Mouse (Mus musculus): Measurements from ENCODE around the gene Nsun7.

Nsun7 gene

GRCm38 (mm10) chr5:66337025-66337968, 77.6 kb downstream of the Nsun7 start:
- peak; percentile 18 for DNase-seq (ENCODE audit: low spot score)

DNA sequence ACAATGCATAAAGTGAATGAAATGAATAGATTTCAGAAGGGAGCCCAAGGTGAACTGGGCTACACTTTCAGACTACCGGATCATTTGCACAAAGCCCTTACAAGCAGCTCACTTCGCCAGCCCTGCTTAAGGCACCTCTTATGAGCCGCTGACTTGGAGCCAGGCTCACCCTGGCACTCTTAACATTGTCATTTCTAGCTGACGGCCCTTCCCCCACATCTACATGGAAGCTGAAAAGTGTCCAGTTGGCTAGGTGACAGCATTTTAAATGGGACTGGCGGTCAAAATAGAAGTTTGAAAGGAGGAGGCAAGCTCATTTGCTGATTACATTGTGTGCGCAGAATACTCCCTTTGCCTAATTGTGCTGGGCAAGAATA, 78.3 kb downstream of the Nsun7 start:
- DNase-seq (ENCODE audit: low spot score): peak; percentile 29

GRCm38 (mm10) chr5:66338583-66338982, 78.9 kb downstream of the Nsun7 start:
- DNase-seq (ENCODE audit: low spot score): no peak

DNA sequence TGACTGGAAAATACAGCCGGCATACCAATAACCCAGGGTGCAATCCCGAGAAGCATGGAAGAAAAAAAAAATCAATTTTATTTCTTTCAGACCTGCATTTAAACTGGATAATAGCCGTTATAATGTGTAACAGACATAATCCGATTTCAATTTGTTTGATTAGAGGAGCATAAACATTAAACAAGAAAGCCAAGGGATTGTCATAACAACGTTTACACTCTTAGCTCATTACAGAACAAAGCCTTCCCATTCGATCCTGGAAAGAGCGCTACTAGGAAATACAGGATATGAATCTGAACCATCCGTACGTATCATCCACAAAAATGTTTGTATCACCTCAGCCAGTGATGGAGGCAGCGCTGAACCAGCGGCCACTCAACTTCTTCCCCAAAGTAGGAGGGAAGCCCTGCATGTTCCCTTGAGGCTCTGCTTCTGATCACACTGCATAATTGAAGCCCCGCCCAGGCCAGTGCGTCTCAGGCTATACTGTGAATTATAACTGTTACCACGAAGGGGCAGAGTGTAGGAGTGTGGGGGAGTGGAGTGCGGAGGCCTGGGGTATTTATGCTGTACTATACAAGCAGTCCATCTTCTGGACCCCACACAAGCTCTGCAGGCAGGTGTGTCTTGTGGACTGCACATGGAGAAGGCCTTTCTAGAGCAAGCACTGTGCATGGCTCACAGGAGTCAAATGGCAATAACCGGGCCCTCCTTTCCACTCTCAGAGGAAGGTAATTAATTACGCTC, 80.8 kb downstream of the Nsun7 start:
- DNase-seq (ENCODE audit: low spot score): no peak

GRCm38 (mm10) chr5:66341848-66342247, 82.2 kb downstream of the Nsun7 start:
- no peak for DNase-seq (ENCODE audit: low spot score)

DNA sequence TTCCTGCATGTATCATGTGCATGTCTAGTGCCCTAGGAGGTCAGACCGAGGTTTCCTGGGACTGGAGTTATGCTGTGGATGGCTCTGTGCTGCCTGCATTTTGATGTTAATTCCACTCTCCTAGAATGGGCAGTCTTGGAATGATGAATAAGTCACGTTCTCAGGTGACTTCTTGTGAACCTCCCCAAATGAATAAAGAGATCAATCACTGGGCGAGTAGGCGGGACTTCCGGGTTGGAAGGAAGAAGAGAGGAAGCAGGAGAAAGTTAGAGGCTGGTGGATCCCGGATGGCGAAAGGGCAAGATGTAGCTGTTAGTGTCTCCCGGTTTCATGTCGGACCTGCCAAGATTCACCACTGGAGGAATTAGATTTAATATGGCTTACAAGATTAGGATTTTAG, 82.6 kb downstream of the Nsun7 start:
- no peak for DNase-seq (ENCODE audit: low spot score)

- DNase-seq (ENCODE audit: low spot score): no peak
Observed at GRCm38 (mm10) chr5:66344182-66344581, 84.5 kb downstream of the Nsun7 start.

GRCm38 (mm10) chr5:66345140-66345539, 85.4 kb downstream of the Nsun7 start:
- no peak for DNase-seq (ENCODE audit: low spot score)

- no peak for DNase-seq (ENCODE audit: low spot score)
Observed at GRCm38 (mm10) chr5:66346756-66347155, 87.1 kb downstream of the Nsun7 start.
